Mouse (Mus musculus) heart, embryonic 12.5 days (tissue): Measurements from ENCODE around the gene Gipc2. TPM values are rescaled to one million over a fixed set of nuclear protein-coding genes. Genes with fewer than 3 reads are reported as not detected.
"Not testable (repeated sequence)": the region's sequence is repeated elsewhere in the genome, so short reads cannot be mapped to it uniquely, and the experiment has no call there.

Source experiments
- ATAC-seq: fragments of 200-750 bp; cut with Nextera tagmentation; 2 replicates; pipeline ENCODE4 v1.8.0; 2017; ENCODE audit warnings: moderate TSS enrichment, moderate library complexity; ENCODE audit not compliant: insufficient number of reproducible peaks, low FRiP score
- H3K27ac ChIP-seq: fragments of 300-500 bp; sonication (generic); 2 replicates; pipeline ENCODE4 v1.5.1; 2016; ENCODE audit warnings: mild to moderate bottlenecking, moderate library complexity; ENCODE audit not compliant: poor library complexity, severe bottlenecking
- H3K27me3 ChIP-seq: fragments of 300-500 bp; sonication (generic); replicated peaks from 2 replicates; pipeline ENCODE4 v1.6.1; 2016; ENCODE audit warnings: mild to moderate bottlenecking, moderate library complexity
- H3K36me3 ChIP-seq: fragments of 300-500 bp; sonication (generic); 2 replicates; pipeline ENCODE4 v1.6.1; 2016; ENCODE audit warnings: mild to moderate bottlenecking, moderate library complexity
- H3K4me1 ChIP-seq: fragments of 300-500 bp; sonication (generic); replicated peaks from 2 replicates; pipeline ENCODE4 v1.6.1; 2016; ENCODE audit warnings: mild to moderate bottlenecking
- H3K4me2 ChIP-seq: fragments of 300-500 bp; sonication (generic); 2 replicates; pipeline ENCODE4 v1.6.1; 2016; ENCODE audit warnings: mild to moderate bottlenecking, moderate library complexity
- H3K4me3 ChIP-seq: fragments of 300-500 bp; sonication (generic); 2 replicates; pipeline ENCODE4 v1.5.1; 2016; ENCODE audit warnings: mild to moderate bottlenecking
- H3K9ac ChIP-seq: fragments of 300-500 bp; sonication (generic); 2 replicates; pipeline ENCODE4 v1.6.1; 2016; ENCODE audit warnings: mild to moderate bottlenecking, moderate library complexity
- H3K9me3 ChIP-seq: fragments of 300-500 bp; sonication (generic); replicated peaks from 2 replicates; pipeline ENCODE4 v1.6.1; 2016; ENCODE audit warnings: mild to moderate bottlenecking, moderate library complexity
- WGBS: fragments of 180-500 bp; shearing (Covaris S2); methylation state at CpG from one replicate; pipeline ENCODE4 v1.1.7; 2016; 5-methylcytosine and 5-hydroxymethylcytosine counted together
- polyA plus RNA-seq: library from polyadenylated mRNA; unstranded; fragments of >200 nt; fragmentation: Nextera tagmentation; extraction: Ambion mirVana; gene quantifications from 2 replicates; pipeline ENCODE4 v1.2.1, GENCODE M21; 2016

Gene Gipc2
- polyA plus RNA-seq, 1 experiment from 2014 or later: 4.5 TPM

GRCm38 (mm10) chr3:152153152-152153551 is 12.9 kb downstream of the Gipc2 start:
- Histone ChIP-seq H3K9ac (no peak overlapping the region), H3K27me3 (no peaks in the 10 kb centered on the region), H3K4me2 (no peak overlapping the region), H3K4me1 (peaks cover 42% of the 10 kb centered on the region), H3K36me3 (no peaks in the 10 kb centered on the region), H3K9me3 (no peaks in the 10 kb centered on the region), H3K27ac (no peak overlapping the region), H3K4me3 (no peak overlapping the region)
- 82% methylated on average over 2 of the region's 2 CpGs for WGBS
- no peak for ATAC-seq

- WGBS: 90% methylated on average over 1 of the region's 1 CpGs
- Histone ChIP-seq H3K9me3 (no peaks in the 10 kb centered on the region), H3K27me3 (no peaks in the 10 kb centered on the region), H3K9ac (peak overlapping the region; percentile 26; the same call in 1 of the 2 replicates), H3K36me3 (no peaks in the 10 kb centered on the region), H3K4me3 (no peak overlapping the region), H3K27ac (0 out of 2 replicates have a peak overlapping the region, but pooled peaks have one; percentile 28), H3K4me2 (peak overlapping the region; percentile 60; the same call in 1 of the 2 replicates), H3K4me1 (peaks cover 50% of the 10 kb centered on the region)
- ATAC-seq: peak; percentile 70
Measured at GRCm38 (mm10) chr3:152152483-152152804, 13.6 kb downstream of the Gipc2 start.

- Histone ChIP-seq H3K4me1 (peaks cover 52% of the 10 kb centered on the region), H3K9me3 (no peaks in the 10 kb centered on the region), H3K27me3 (no peaks in the 10 kb centered on the region), H3K4me3 (peak overlapping the region; percentile 28), H3K9ac (peak overlapping the region; percentile 43; the same call in 1 of the 2 replicates), H3K36me3 (no peaks in the 10 kb centered on the region), H3K27ac (peak overlapping the region; percentile 28; the same call in 1 of the 2 replicates), H3K4me2 (peak overlapping the region; percentile 60)
- peak; percentile 56; the same call in 1 of the 2 replicates for ATAC-seq
- 48% methylated on average over 21 of the region's 29 CpGs for WGBS
Measured at GRCm38 (mm10) chr3:152151725-152152482, 14.1 kb downstream of the Gipc2 start.

DNA sequence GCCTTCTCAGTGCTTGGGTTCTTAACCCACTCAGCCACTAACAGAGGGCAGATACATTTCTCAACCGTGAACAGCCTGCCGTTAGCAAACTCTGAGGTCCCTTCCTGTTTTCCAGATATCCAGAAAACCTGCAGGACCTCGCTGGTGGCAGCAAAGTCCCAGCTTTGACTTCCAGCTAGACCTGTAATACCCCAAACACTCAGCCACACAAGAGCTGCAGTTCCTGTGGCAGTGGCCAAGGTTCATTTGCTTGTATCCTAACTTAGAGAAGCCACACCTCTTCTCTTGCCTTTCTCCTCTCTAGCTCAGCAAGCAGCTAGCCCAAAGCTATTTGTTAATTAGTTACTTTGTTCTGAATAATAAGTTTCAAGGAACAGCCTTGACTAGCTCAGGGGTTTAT is 16.2 kb downstream of the Gipc2 start:
- no peak overlapping the region for H3K9ac ChIP-seq
- H3K4me1 ChIP-seq: peaks cover 70% of the 10 kb centered on the region
- ATAC-seq: no peak
- H3K36me3 ChIP-seq: no peaks in the 10 kb centered on the region
- H3K27ac ChIP-seq: peak overlapping the region; percentile 24; the same call in 1 of the 2 replicates
- no peak overlapping the region for H3K4me3 ChIP-seq
- H3K9me3 ChIP-seq: no peaks in the 10 kb centered on the region
- no peaks in the 10 kb centered on the region for H3K27me3 ChIP-seq
- no peak overlapping the region for H3K4me2 ChIP-seq
- 23% methylated on average over 3 of the region's 3 CpGs for WGBS

DNA sequence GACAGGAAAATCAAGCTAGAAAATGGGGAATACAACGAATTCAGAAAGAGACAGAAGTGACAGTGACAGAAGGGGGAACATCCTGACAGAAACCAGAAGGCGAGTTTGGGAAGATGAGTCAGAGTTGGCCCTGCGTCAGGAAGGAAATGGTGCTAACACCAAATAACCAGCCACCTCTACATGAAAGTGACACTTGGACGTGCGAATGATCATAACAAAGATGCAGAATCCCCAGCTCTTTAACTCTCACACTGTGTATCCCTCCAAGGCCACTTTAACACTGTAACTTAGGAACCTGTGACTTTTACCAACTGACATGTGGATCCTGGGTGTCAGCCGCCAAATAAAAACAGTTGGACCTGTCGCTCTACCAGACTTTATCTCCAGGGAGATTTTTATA is 16.6 kb downstream of the Gipc2 start:
- WGBS: 40% methylated on average over 7 of the region's 7 CpGs
- H3K36me3 ChIP-seq: no peaks in the 10 kb centered on the region
- no peak overlapping the region for H3K4me3 ChIP-seq
- H3K9ac ChIP-seq: no peak overlapping the region
- no peak for ATAC-seq
- peak overlapping the region; percentile 24; the same call in 1 of the 2 replicates for H3K27ac ChIP-seq
- H3K9me3 ChIP-seq: no peaks in the 10 kb centered on the region
- no peak overlapping the region for H3K4me2 ChIP-seq
- H3K4me1 ChIP-seq: peaks cover 69% of the 10 kb centered on the region
- no peaks in the 10 kb centered on the region for H3K27me3 ChIP-seq

DNA sequence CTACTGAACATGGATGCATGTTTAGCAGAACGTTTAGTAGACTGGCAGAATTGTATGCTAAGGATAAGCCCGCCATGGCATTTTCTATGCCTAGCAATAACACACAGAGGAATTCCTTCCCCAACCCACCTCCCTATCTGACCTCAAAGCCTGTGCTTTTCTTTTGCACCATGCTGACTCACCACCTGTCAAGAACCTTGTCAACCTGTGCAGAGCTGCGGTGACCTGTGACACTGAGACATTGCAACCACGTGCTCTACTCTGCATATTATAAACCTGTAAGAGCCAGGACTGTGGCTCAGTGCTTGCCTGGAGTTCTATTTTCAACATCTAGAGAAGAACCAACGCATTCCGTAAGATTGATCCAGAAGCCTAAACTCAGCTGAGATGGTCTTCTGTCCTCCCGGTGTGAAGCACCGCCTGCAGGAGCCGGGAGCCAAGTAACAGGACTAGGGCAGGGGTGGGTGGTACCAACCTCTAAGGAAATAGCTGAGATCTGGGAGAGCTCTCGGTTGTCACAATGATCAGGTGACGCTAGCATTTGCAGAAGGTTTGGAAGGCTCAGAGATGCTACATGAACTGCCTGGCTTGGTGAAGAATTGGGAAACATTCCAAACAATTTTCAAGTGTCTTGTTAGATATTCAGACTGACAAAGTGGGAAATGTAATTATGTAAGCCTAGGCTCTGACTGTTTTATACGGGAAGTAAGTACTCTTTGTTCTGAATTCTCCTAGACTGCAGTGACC is 18.8 kb downstream of the Gipc2 start:
- Histone ChIP-seq H3K4me1 (peaks cover 70% of the 10 kb centered on the region), H3K4me2 (no peak overlapping the region), H3K27ac (peak overlapping the region; percentile 52; the same call in 1 of the 2 replicates), H3K27me3 (no peaks in the 10 kb centered on the region), H3K9ac (no peak overlapping the region), H3K36me3 (no peaks in the 10 kb centered on the region), H3K9me3 (no peaks in the 10 kb centered on the region), H3K4me3 (no peak overlapping the region)
- ATAC-seq: no peak
- 51% methylated on average over 12 of the region's 12 CpGs for WGBS

GRCm38 (mm10) chr3:152145186-152145585 is 20.8 kb downstream of the Gipc2 start:
- no peaks in the 10 kb centered on the region for H3K36me3 ChIP-seq
- peak overlapping the region; percentile 26; the same call in 1 of the 2 replicates for H3K4me2 ChIP-seq
- H3K4me3 ChIP-seq: no peak overlapping the region
- no peaks in the 10 kb centered on the region for H3K9me3 ChIP-seq
- WGBS: 30% methylated on average over 2 of the region's 2 CpGs
- peak overlapping the region; percentile 98 for H3K27ac ChIP-seq
- peak; percentile 90 for ATAC-seq
- H3K4me1 ChIP-seq: peaks cover 68% of the 10 kb centered on the region
- no peaks in the 10 kb centered on the region for H3K27me3 ChIP-seq
- peak overlapping the region; percentile 49; the same call in 1 of the 2 replicates for H3K9ac ChIP-seq

- Histone ChIP-seq H3K4me3 (no peak overlapping the region), H3K4me2 (no peak overlapping the region), H3K36me3 (no peaks in the 10 kb centered on the region), H3K9me3 (no peaks in the 10 kb centered on the region), H3K27ac (peak overlapping the region; percentile 98), H3K9ac (no peak overlapping the region), H3K27me3 (no peaks in the 10 kb centered on the region), H3K4me1 (peaks cover 54% of the 10 kb centered on the region)
- WGBS: 40% methylated on average over 6 of the region's 6 CpGs
- no peak for ATAC-seq
Measured at GRCm38 (mm10) chr3:152142989-152143695, 22.9 kb downstream of the Gipc2 start.

DNA sequence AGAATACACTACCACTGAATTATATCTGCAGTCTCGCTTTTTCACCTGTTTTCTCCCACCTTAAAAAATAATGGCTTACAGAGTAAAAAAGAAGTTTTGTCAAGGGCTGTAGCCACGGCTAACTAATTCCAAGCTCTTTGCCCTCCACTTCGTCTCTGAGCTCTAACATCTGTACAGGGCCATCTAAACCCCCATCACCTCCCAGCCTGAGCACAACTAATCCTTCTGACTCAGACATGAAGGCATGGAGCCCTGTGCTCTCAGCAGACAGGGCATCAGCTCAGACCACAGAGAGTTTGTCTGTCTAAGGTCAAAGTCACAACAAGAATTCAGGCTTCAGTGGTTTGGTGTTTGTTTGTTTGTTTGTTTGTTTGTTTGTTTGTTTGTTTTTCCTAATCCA is 23.9 kb downstream of the Gipc2 start:
- Histone ChIP-seq H3K27ac (peak overlapping the region; percentile 21; the same call in 1 of the 2 replicates), H3K9ac (no peak overlapping the region)

DNA sequence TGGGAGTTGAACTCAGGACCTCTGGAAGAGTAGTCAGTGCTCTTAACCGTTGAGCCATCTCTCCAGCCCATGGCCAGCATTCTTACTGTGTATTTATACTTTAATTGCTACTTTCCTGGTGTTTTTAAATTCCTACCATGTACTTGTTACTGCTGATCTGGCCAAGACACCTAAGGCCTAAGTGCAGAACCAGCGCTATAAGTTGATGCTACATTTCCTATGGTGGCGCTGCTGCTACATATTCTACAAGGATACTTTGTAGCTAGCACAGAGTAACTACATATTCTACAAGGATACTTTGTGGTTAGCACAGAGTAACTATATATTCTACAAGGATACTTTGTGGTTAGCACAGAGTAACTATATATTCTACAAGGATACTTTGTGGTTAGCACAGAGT is 26.7 kb downstream of the Gipc2 start:
- not testable (repeated sequence) for H3K27ac ChIP-seq, H3K4me2 ChIP-seq, H3K36me3 ChIP-seq, H3K4me3 ChIP-seq, H3K9ac ChIP-seq, ATAC-seq, H3K27me3 ChIP-seq, H3K9me3 ChIP-seq
- peaks cover 31% of the 10 kb centered on the region for H3K4me1 ChIP-seq
- WGBS: 84% methylated on average over 3 of the region's 3 CpGs

More for the DNA sequence above, 23.9 kb downstream of the Gipc2 start:
- H3K4me2 ChIP-seq: no peak overlapping the region
- H3K27me3 ChIP-seq: no peaks in the 10 kb centered on the region
- H3K4me3 ChIP-seq: no peak overlapping the region
- H3K4me1 ChIP-seq: peaks cover 44% of the 10 kb centered on the region
- WGBS: 66% methylated on average over 3 of the region's 3 CpGs
- H3K36me3 ChIP-seq: no peaks in the 10 kb centered on the region
- H3K9me3 ChIP-seq: no peaks in the 10 kb centered on the region
- ATAC-seq: no peak

- not testable (repeated sequence) for H3K27me3 ChIP-seq, H3K4me3 ChIP-seq, H3K27ac ChIP-seq, H3K36me3 ChIP-seq, H3K4me2 ChIP-seq, H3K9me3 ChIP-seq, H3K9ac ChIP-seq, ATAC-seq
- peaks cover 21% of the 10 kb centered on the region for H3K4me1 ChIP-seq
- 86% methylated on average over 16 of the region's 16 CpGs for WGBS
Measured at GRCm38 (mm10) chr3:152136106-152136505, 29.9 kb downstream of the Gipc2 start.
